Mouse (Mus musculus) liver, embryonic 14.5 days (tissue): ENCODE measurements around the gene Zbp1. TPM values are rescaled to one million over a fixed set of nuclear protein-coding genes. Genes with fewer than 3 reads are reported as not detected.

ENCODE experiments used
- ATAC-seq: fragments of 200-750 bp; cut with Nextera tagmentation; 2 replicates; pipeline ENCODE4 v1.8.0; 2017; ENCODE audit warnings: moderate number of reproducible peaks, mild to moderate bottlenecking, moderate library complexity; ENCODE audit not compliant: insufficient read depth
- DNase-seq, 3 experiments: peaks; one replicate each; pipeline ENCODE4 v3.0.0-alpha.2; 2012 to 2013; ENCODE audit warnings: low read depth in 3 of 3, low spot score in 3 of 3
- H3K27ac ChIP-seq: fragments of 300-500 bp; sonication (generic); 2 replicates; pipeline ENCODE4 v1.5.1; 2014; ENCODE audit warnings: moderate library complexity, mild to moderate bottlenecking, control low read depth, inconsistent platforms
- H3K27me3 ChIP-seq: fragments of 300-500 bp; sonication (generic); 2 replicates; pipeline ENCODE4 v1.6.1; 2014; ENCODE audit warnings: mild to moderate bottlenecking, low read length, moderate library complexity; ENCODE audit not compliant: control insufficient read depth, insufficient read depth
- H3K36me3 ChIP-seq: fragments of 300-500 bp; sonication (generic); replicated peaks from 2 replicates; pipeline ENCODE4 v1.6.1; 2014; ENCODE audit warnings: low read depth; ENCODE audit not compliant: control insufficient read depth, insufficient read depth
- H3K4me1 ChIP-seq, 2 experiments: fragments of 200-500 bp in 1 of 2; fragments of 300-500 bp in 1 of 2; sonication (generic) in 1 of 2; replicated peaks; 2 replicates each; pipeline ENCODE4 v1.6.1; 2012 to 2014; ENCODE audit warnings: antibody characterized with exemption in 1 of 2, inconsistent platforms in 1 of 2, low read length in 1 of 2; ENCODE audit not compliant: control insufficient read depth in 2 of 2, insufficient read depth in 2 of 2
- H3K4me2 ChIP-seq: fragments of 300-500 bp; sonication (generic); 2 replicates; pipeline ENCODE4 v1.6.1; 2014; ENCODE audit warnings: low read depth, mild to moderate bottlenecking, control low read depth, moderate library complexity
- H3K4me3 ChIP-seq, 2 experiments: fragments of 200-500 bp in 1 of 2; fragments of 300-500 bp in 1 of 2; sonication (generic) in 1 of 2; 2 replicates each; pipeline ENCODE4 v1.5.1; 2012 to 2014; ENCODE audit warnings: low read depth in 2 of 2, low read length in 2 of 2, mild to moderate bottlenecking in 2 of 2, control low read depth in 1 of 2, inconsistent platforms in 1 of 2, moderate library complexity in 1 of 2; ENCODE audit not compliant: insufficient read depth in 1 of 2
- H3K9ac ChIP-seq: fragments of 300-500 bp; sonication (generic); replicated peaks from 2 replicates; pipeline ENCODE4 v1.6.1; 2014; ENCODE audit warnings: mild to moderate bottlenecking, control low read depth, moderate library complexity
- H3K9me3 ChIP-seq: fragments of 300-500 bp; sonication (generic); 2 replicates; pipeline ENCODE4 v1.6.1; 2016; ENCODE audit warnings: low read length, mixed read lengths; ENCODE audit not compliant: control insufficient read depth
- CTCF ChIP-seq: IDR thresholded peaks from 2 replicates; pipeline ENCODE4 v1.5.1; 2016; ENCODE audit warnings: antibody characterized with exemption, low read depth, control low read depth
- EP300 ChIP-seq: IDR thresholded peaks from 2 replicates; pipeline ENCODE4 v1.6.1; 2016; ENCODE audit warnings: antibody characterized with exemption, low read depth
- WGBS: fragments of 180-500 bp; shearing (Covaris S2); extraction: QIAGEN DNeasy Blood & Tissue Kit; methylation state at CpG from one replicate; pipeline ENCODE4 v1.1.7; 2014; ENCODE audit not compliant: insufficient replicate concordance; 5-methylcytosine and 5-hydroxymethylcytosine counted together
- polyA plus RNA-seq, 2 experiments: library from polyadenylated mRNA; depleted of rRNA in 1 of 2; stranded (reverse) in 1 of 2; unstranded in 1 of 2; fragments of >200 nt; fragmentation: Nextera tagmentation in 1 of 2; extraction: Ambion mirVana in 1 of 2; gene quantifications; 2 replicates each; pipeline versions ENCODE4 v1.2.1 to v1.2.3; 2012 to 2014

Gene Zbp1
- polyA plus RNA-seq, 2 experiments, result 0.64 to 1.0 TPM

- no peak for ATAC-seq
- H3K9me3 ChIP-seq, result no peaks in the 10 kb centered on the region
- WGBS, result 55% methylated on average over 7 of the region's 7 CpGs
- no peaks in the 10 kb centered on the region for H3K4me1 ChIP-seq
- H3K27me3 ChIP-seq, result no peaks in the 10 kb centered on the region
- H3K4me3 ChIP-seq, result no peak overlapping the region
- TF ChIP-seq EP300 (no peak), CTCF (no peak)
- H3K4me2 ChIP-seq, result no peak overlapping the region
- H3K36me3 ChIP-seq, result no peaks in the 10 kb centered on the region
- no peak overlapping the region for H3K27ac ChIP-seq
- DNase-seq, result no peak
- no peak overlapping the region for H3K9ac ChIP-seq
Measured at GRCm38 (mm10) chr2:173224832-173225231, 6.1 kb upstream of the Zbp1 start.

- H3K9ac ChIP-seq, result no peak overlapping the region
- TF ChIP-seq CTCF (no peak), EP300 (no peak)
- DNase-seq, result no peak
- no peak overlapping the region for H3K4me3 ChIP-seq
- 5% methylated on average over 3 of the region's 3 CpGs for WGBS
- no peaks in the 10 kb centered on the region for H3K9me3 ChIP-seq
- H3K36me3 ChIP-seq, result no peaks in the 10 kb centered on the region
- H3K4me2 ChIP-seq, result no peak overlapping the region
- no peak overlapping the region for H3K27ac ChIP-seq
- H3K27me3 ChIP-seq, result no peaks in the 10 kb centered on the region
- no peak for ATAC-seq
- H3K4me1 ChIP-seq, result no peaks in the 10 kb centered on the region
Measured at GRCm38 (mm10) chr2:173224097-173224496, 5.4 kb upstream of the Zbp1 start.

GRCm38 (mm10) chr2:173223496-173223895, 4.8 kb upstream of the Zbp1 start:
- TF ChIP-seq CTCF, result no peak
- no peak for TF ChIP-seq EP300
- Histone ChIP-seq H3K4me1 (no peaks in the 10 kb centered on the region), H3K36me3 (no peaks in the 10 kb centered on the region), H3K9me3 (no peaks in the 10 kb centered on the region), H3K4me2 (no peak overlapping the region), H3K4me3 (no peak overlapping the region), H3K27ac (no peak overlapping the region), H3K9ac (no peak overlapping the region), H3K27me3 (no peaks in the 10 kb centered on the region)
- ATAC-seq (no peak), DNase-seq (no peak)
- WGBS, result 45% methylated on average over 3 of the region's 3 CpGs

DNA sequence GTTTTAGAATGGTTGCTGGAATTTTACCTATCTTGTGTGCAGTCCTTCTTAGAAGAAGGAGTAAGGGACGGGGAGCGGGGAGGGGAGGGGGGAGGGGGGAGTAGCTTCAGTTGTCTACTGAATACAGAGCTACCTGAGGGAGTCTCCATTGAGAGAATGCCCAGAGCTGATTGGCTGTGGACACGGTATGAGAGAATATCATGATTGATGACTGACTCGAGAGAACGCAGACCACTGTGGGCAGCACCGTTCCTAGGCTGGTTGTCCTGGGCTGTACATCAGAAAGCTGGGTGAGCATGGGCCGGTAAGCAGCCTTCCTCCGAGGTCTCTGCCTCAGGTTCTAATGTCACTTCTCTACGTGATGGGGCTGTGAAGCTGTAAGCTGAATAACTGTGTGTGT, 2.0 kb upstream of the Zbp1 start:
- Histone ChIP-seq H3K9me3 (no peaks in the 10 kb centered on the region), H3K4me3 (no peak overlapping the region), H3K4me1 (no peaks in the 10 kb centered on the region), H3K27ac (no peak overlapping the region), H3K4me2 (no peak overlapping the region), H3K9ac (no peak overlapping the region), H3K27me3 (no peaks in the 10 kb centered on the region), H3K36me3 (no peaks in the 10 kb centered on the region)
- ATAC-seq (no peak), DNase-seq (no peak)
- WGBS, result 74% methylated on average over 9 of the region's 9 CpGs
- TF ChIP-seq EP300 (no peak), CTCF (no peak)

DNA sequence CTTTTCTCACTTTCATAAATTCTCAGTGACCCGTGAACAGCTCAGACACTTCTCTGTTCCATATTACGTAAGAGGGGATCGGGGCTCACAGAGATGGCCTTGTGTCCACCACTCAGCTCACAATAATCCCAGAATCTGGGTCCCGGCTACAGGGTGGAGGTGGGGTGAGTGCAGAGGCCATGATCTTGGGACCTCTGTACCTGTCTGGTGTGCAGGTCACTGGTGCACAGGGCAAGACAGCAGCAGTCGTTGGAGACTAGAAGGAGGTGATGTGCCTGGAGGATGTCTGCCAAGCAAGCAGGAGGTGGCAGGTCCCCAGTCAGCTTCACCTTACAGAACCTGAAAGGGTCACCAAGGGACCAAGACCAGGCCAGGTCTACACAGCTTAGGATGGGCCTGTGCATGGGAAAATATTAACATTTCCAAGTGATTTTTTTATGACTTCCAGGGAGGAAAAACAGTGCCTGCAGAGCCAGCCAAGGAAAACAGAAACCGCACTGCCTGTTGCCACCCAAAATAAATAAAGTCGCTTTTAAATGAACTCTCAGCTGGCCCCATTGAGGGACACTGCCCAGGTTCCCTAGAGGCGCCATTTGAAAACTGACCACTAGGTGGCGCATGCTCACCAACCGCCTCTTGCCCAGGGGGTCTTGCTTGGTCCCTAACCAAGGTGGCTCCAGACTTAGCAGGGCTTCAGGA, 682 bp upstream of the Zbp1 start:
- Histone ChIP-seq H3K27ac (no peak overlapping the region), H3K4me2 (no peak overlapping the region), H3K9me3 (no peaks in the 10 kb centered on the region), H3K27me3 (no peaks in the 10 kb centered on the region), H3K4me3 (no peak overlapping the region), H3K4me1 (no peaks in the 10 kb centered on the region), H3K9ac (no peak overlapping the region), H3K36me3 (no peaks in the 10 kb centered on the region)
- WGBS, result 31% methylated on average over 10 of the region's 10 CpGs
- ATAC-seq (no peak), DNase-seq (no peak)
- TF ChIP-seq CTCF (peak; percentile 90), EP300 (no peak)
